Mouse (Mus musculus): Measurements from ENCODE around the gene Odf3l1. TPM values are rescaled to one million over a fixed set of nuclear protein-coding genes. Genes with fewer than 3 reads are reported as not detected.

The Odf3l1 gene
- total RNA-seq, 2 experiments from 2014 or later, result not detected

DNA sequence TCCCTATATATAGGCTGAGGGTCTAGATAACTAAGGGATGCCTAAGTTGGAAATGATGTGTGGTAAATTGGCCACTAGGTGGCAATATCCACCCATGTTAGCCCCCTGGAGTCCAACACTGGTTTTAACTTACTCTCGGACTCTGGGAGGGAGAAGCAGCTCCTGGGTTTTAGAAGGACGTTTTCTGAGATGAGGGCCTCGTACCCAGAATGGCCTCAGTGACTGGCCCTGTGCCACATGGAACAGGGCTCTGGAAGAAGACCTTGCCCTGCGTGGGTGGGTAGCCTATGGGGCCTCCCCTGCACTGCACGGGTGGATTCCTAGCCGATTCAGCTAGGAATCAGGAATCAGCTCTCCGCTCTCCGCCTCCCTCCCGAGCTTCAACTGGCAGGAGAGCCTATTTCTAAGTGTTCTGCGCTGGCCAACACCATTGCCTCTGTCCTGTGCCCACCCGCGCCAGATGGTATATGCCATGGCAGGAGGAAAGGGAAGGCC lies 27.1 kb upstream of the Odf3l1 start:
- Histone ChIP-seq H3K4me3 (peak overlapping the region; percentile 31; the same call in 1 of the 2 replicates), H3K27ac (0 out of 2 replicates have a peak overlapping the region, but pooled peaks have one; percentile 24)
- TF ChIP-seq CTCF (conservative IDR thresholded peaks at IDR 0.05), result peak; percentile 95
- peak; percentile 73 to 77 for DNase-seq (ENCODE audit: low spot score in 2 of 2)

DNA sequence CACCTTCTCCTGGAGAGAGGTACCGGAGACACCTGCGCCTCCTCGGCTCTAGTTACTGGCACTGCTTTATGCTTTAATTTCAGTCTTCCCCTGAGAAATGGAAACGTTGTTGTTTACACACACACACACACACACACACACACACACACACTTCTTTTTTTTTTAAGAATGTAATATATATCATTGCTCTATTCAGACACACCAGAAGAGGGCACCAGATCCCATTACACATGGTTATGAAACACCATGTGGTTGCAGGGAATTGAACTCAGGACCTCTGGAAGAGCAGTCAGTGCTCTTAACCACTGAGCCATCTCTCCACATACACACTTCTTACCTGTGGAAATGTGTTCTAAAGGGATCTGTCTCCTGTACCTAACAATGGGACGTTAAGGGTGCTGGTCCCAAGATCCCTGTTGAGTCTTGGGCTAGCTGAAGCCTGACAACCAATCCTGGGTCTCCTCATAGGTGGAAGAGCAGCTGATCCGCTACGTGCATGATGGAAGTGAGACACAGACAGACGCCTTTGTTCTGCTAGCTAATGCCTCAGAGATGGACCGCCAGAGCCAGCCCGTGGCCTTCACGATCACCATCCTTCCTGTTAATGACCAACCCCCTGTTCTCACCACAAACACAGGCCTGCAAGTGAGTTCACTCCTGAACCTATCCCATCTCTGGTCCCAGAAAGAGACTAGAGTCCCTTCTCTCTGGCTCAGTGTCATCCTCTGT lies 26.2 kb upstream of the Odf3l1 start:
- H3K27ac ChIP-seq, result no peak overlapping the region
- DNase-seq (ENCODE audit: low spot score in 2 of 2), result no peak
- no peak overlapping the region for H3K4me3 ChIP-seq
- TF ChIP-seq CTCF (conservative IDR thresholded peaks at IDR 0.05), result peak; percentile 35

DNA sequence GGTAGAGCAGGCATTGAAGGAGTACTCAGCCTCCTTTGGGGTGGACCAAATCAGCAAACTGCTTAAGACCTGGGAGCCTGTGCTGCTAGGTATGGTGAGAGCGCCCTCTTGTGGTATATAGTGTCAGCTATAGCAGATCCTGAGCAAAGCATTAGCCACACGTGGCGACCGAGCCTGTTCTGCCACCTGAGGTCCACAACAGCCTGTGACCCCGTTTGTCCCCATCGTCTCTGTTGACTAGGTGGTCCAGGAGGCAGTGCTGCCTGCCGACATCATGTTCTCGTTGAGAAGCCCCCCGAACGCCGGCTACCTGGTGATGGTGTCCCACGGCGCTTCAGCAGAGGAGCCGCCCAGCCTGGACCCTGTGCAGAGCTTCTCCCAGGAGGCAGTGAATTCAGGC lies 25.3 kb upstream of the Odf3l1 start:
- peak; percentile 92 for TF ChIP-seq CTCF (conservative IDR thresholded peaks at IDR 0.05)

DNA sequence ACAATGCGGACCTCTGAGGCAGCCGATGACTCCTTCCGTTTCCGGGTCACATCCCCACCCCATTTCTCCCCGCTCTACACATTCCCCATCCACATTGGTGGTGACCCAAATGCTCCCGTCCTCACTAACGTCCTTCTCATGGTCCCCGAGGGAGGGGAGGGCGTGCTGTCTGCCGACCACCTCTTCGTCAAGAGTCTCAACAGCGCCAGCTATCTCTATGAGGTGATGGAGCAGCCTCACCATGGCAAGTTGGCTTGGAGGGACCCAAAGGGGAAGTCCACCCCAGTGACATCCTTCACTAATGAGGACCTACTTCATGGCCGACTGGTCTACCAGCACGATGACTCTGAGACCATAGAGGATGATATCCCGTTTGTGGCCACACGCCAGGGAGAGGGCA lies 23.1 kb upstream of the Odf3l1 start:
- Histone ChIP-seq H3K27ac (no peak overlapping the region), H3K4me3 (no peak overlapping the region)
- no peak for TF ChIP-seq CTCF (conservative IDR thresholded peaks at IDR 0.05)
- no peak for DNase-seq (ENCODE audit: low spot score in 2 of 2)

More for the DNA sequence above, 25.3 kb upstream of the Odf3l1 start:
- peak; percentile 78 to 86 for DNase-seq (ENCODE audit: low spot score in 2 of 2)
- Histone ChIP-seq H3K4me3 (peak overlapping the region; percentile 38), H3K27ac (no peak overlapping the region)

DNA sequence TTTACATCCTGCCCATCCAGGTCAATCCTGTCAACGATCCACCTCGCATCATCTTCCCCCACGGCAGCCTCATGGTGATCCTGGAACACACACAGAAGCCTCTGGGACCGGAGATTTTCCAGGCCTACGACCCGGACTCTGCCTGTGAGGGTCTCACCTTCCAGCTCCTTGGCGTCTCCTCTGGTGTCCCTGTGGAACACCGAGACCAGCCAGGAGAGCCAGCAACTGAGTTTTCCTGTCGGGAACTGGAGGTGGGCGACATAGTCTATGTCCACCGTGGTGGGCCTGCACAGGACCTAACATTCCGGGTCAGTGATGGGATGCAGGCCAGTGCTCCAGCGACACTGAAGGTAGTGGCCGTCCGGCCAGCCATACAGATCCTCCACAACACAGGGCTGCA lies 22.1 kb upstream of the Odf3l1 start:
- no peak for DNase-seq (ENCODE audit: low spot score in 2 of 2)
- Histone ChIP-seq H3K4me3 (no peak overlapping the region), H3K27ac (no peak overlapping the region)
- TF ChIP-seq CTCF (conservative IDR thresholded peaks at IDR 0.05), result no peak

DNA sequence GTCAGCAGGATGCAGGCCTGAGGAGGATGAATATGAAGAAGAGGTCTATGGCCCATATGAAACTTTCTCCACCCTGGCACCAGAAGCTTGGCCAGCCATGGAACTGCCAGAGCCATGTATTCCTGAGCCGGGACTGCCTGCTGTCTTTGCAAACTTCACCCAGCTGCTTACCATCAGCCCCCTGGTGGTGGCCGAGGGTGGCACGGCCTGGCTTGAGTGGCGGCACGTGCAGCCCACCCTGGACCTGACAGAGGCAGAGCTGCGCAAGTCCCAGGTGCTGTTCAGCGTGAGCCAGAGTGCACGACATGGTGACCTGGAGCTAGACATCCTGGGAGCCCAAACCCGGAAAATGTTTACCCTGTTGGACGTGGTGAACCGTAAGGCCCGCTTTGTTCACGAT lies 21.6 kb upstream of the Odf3l1 start:
- Histone ChIP-seq H3K4me3 (no peak overlapping the region), H3K27ac (no peak overlapping the region)
- no peak for DNase-seq (ENCODE audit: low spot score in 2 of 2)
- TF ChIP-seq CTCF (conservative IDR thresholded peaks at IDR 0.05), result peak; percentile 66

DNA sequence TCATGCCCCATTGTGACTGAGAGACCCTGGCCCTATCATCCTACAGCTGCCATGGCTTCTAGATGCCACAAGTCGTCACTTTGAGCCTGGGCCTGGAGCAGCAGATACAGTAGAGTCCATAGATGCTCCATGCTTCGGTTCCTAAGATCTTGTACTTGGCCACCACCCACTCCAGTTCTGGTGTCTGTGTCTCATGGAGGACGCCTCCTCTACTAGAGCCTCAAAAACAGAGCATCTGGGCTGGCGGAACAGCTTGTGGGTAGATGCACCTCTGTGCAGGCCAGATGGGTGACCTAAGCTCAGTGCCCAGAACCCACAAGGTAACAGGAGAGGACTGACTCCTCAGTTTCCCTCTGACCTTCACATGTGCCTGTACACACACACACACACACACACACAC lies 19.8 kb upstream of the Odf3l1 start:
- no peak overlapping the region for H3K4me3 ChIP-seq
- no peak for TF ChIP-seq CTCF (conservative IDR thresholded peaks at IDR 0.05)
- no peak for DNase-seq (ENCODE audit: low spot score in 2 of 2)
- H3K27ac ChIP-seq, result no peak overlapping the region

DNA sequence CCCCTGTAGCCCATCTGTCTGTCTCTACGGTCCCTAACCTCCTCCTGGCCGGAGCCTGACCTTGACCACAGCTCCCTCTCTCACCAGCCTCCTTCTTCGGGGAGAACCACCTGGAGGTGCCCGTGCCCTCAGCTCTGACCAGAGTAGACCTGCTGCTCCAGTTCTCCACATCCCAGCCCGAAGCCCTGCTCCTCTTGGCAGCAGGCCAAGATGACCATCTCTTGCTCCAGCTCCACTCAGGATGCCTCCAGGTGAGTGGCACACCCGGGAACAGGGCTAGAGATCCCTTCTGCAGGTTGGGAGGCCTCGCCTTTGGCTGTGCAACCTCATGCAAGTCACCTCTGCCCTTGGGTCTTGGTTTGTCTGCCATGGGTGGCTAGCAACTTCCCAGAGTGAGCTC lies 19.0 kb upstream of the Odf3l1 start:
- no peak for DNase-seq (ENCODE audit: low spot score in 2 of 2)
- no peak overlapping the region for H3K27ac ChIP-seq
- no peak overlapping the region for H3K4me3 ChIP-seq
- TF ChIP-seq CTCF (conservative IDR thresholded peaks at IDR 0.05), result no peak

DNA sequence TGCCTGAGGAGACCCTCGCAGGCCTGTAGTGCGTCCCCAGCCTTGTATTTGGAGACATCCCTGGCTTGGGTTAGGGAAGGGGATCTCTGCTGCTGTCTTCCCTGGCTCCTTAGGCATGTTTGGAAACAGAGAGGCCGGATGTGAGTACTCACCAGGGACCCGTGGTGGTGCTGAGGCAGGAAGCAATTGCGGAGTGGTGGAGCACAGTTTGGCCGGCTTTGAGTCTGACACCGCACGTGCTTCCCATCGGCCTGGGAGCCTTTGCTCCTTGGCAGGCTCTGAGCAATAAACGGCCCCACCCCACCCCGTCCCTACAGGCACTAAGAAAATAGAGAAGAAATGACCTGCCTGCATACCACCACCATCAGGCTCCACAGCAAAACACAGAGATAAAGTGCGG lies 18.3 kb upstream of the Odf3l1 start:
- no peak for TF ChIP-seq CTCF (conservative IDR thresholded peaks at IDR 0.05)
- no peak for DNase-seq (ENCODE audit: low spot score in 2 of 2)
- peak overlapping the region; percentile 75; the same call in 1 of the 2 replicates for H3K27ac ChIP-seq
- H3K4me3 ChIP-seq, result no peak overlapping the region

DNA sequence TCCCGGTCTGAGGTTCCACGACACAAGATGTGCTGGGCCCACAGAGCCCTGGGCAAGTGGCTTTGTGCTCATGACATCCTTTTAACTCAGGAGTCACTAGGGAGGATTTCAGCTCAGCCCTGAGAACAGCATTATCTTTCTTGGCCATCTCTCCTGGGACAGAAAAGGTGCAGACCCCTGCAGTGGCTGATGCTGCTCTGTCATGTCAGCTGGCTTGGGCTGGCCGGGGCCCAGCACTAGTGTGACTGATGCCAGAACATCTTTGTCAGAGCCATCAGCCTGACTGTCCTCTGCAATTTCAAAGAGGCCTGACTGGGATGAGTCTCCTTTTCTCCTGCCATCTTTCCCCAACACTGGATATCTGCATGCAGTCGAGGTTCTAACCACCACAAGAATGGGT lies 17.8 kb upstream of the Odf3l1 start:
- peak overlapping the region; percentile 75 for H3K27ac ChIP-seq
- TF ChIP-seq CTCF (conservative IDR thresholded peaks at IDR 0.05), result no peak
- H3K4me3 ChIP-seq, result no peak overlapping the region
- DNase-seq (ENCODE audit: low spot score in 2 of 2), result no peak

DNA sequence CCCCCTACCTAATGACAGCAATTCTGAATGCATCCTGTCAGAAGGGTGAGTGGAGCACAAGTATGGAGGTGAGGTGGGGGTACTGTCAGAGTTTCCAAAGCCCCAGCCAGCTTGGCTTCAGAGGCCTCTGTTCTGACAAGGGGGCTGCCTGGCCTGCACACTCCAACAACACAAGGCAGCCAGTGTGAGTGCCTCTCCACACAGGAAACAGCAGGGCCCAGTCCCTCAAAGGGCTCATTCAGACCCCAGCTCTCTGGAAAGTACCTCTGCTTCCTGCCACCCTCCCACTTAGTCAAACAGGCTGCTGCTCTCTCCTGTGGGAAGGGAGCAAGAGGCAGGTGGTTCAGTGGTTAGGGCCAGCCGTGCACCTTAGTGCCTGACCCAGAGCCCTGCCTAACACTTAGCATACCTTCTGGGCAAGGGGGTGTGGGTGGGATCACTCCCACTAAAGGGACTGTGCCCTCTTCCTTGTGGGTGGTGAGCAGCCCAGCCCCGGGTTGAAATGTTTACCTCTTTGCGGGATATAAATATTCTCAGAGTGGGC lies 17.1 kb upstream of the Odf3l1 start:
- no peak for DNase-seq (ENCODE audit: low spot score in 2 of 2)
- TF ChIP-seq CTCF (conservative IDR thresholded peaks at IDR 0.05), result no peak
- Histone ChIP-seq H3K27ac (peak overlapping the region; percentile 75), H3K4me3 (no peak overlapping the region)

DNA sequence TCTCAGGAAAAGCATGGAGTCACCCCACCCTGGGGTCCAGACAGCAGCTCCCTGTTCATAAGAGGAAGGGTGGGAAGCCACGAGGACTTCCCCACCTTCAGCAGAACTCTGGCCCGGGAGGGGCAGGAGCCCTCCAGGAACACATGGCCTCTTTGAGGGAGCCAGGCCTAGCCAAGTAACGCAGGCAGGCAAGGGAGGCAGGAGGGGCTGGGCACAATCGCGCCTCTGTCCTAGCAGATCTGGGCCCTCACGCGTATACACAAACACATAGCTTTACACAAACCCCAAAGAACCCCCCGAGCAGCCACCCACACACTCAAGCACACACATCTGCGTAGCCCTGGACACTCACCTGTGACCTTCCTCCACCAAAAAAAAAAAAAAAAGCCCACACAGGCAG lies 16.3 kb upstream of the Odf3l1 start:
- Histone ChIP-seq H3K4me3 (no peak overlapping the region), H3K27ac (peak overlapping the region; percentile 75)
- no peak for TF ChIP-seq CTCF (conservative IDR thresholded peaks at IDR 0.05)
- no peak for DNase-seq (ENCODE audit: low spot score in 2 of 2)

DNA sequence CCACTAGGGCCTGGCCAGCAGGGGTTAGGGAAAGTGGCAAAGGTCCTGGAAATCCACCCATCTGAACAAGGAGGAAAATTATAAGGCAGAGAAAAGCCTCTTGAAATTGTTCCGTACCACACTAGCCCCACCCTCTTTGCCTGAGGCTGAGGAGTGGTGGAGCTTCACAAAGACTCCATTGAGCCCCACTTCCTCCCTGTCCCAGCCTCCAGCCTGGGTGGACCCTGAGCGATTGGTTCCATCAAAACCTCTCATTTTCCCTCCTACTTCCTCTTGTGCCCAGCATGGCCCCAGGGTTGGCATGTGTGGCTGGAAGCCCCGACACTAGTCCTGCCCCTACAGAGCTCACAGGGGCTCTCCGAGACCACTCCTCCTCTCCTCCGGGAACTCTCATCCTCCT lies 12.8 kb upstream of the Odf3l1 start:
- H3K27ac ChIP-seq, result peak overlapping the region; percentile 14; the same call in 1 of the 2 replicates
- no peak for TF ChIP-seq CTCF (conservative IDR thresholded peaks at IDR 0.05)
- DNase-seq (ENCODE audit: low spot score in 2 of 2), result no peak
- no peak overlapping the region for H3K4me3 ChIP-seq

DNA sequence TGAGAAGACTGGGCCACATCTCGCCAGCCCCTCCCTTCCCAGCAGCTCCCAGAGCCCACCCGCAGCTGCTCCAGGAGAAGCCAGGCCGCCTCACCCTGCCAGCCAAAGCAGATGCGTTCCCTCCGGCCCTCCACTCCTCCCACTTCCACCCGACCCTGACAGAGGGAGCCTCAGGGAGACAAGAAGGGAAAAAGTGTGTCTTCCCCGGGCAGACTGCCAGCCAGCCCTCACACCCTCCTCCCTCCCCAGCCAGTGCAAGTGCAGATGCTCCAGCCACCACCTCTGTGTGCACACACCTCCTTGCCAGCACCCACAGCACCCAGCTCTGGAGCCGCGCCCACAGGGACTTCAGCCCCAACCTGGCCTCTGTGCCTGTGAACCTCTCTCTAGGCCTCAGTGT lies 12.3 kb upstream of the Odf3l1 start:
- H3K27ac ChIP-seq, result peak overlapping the region; percentile 14; the same call in 1 of the 2 replicates
- no peak for DNase-seq (ENCODE audit: low spot score in 2 of 2)
- no peak for TF ChIP-seq CTCF (conservative IDR thresholded peaks at IDR 0.05)

More for the DNA sequence above, 12.3 kb upstream of the Odf3l1 start:
- H3K4me3 ChIP-seq, result no peak overlapping the region
